Mouse (Mus musculus): Measurements from ENCODE around the gene Hsd17b2. TPM values are rescaled to one million over a fixed set of nuclear protein-coding genes. Genes with fewer than 3 reads are reported as not detected.

The Hsd17b2 gene
- polyA plus RNA-seq, 1 experiment from 2014 or later = 113 TPM

DNA sequence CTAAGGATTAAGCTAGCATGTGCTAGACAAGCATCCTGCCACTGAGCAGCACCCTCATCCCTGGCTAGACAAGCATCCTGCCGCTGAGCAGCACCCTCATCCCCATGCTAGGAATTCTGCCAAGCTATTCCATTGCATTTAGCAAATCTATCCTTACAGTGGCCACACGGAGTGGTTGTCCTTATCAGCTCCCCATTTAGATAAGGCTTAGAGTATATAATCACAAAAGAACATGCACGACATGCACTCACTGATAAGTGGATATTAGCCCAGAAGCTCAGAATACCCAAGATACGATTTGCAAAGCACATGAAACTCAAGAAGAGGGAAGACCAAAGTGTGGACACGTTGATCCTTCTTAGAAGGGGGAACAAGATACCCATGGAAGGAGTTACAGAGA, 64.2 kb downstream of the Hsd17b2 start:
- H3K9ac ChIP-seq (ENCODE audit: low read length) = no peak overlapping the region
- TF ChIP-seq EP300 (optimal IDR thresholded peaks at IDR 0.05) (no peak), CTCF (IDR thresholded peaks at IDR 0.05; ENCODE audit: low read depth) (no peak)
- H3K9me3 ChIP-seq (ENCODE audit: control insufficient read depth, low read length) = no peaks in the 10 kb centered on the region
- no peaks in the 10 kb centered on the region for H3K27me3 ChIP-seq (ENCODE audit: control insufficient read depth, insufficient read depth, low read length)
- no peak overlapping the region for H3K4me3 ChIP-seq (ENCODE audit: low read depth, low read length)
- 41% methylated on average over 5 of the region's 5 CpGs for WGBS
- DNase-seq (ENCODE audit: low spot score) = no peak
- ATAC-seq (ENCODE audit: low FRiP score, low TSS enrichment) = no peak
- H3K4me1 ChIP-seq (replicated peaks; ENCODE audit: control insufficient read depth, insufficient read depth) = no peaks in the 10 kb centered on the region
- no peak overlapping the region for H3K4me2 ChIP-seq (replicated peaks; ENCODE audit: low read depth)
- no peak overlapping the region for H3K27ac ChIP-seq (replicated peaks)
- H3K36me3 ChIP-seq (ENCODE audit: control insufficient read depth, insufficient read depth, low read length) = no peaks in the 10 kb centered on the region

DNA sequence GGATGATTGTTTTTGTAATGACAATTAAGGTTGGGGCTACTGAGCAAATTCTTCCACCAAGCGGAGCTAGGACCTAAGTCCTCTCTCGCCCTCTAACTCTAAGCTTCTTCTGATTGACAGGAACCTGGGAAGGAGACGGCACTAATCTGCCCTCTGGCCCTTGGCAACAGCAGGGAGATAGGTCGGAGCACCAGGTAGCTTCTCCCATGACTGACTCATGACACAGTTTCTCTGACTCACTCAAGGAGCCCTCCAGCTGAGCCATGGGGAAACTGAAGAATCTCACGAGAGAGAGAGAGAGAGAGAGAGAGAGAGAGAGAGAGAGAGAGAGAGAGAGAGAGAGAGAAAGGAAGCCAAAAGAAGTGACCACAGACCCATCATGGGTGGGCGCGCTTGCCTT, 67.3 kb downstream of the Hsd17b2 start:
- DNase-seq (ENCODE audit: low spot score) = no peak
- Histone ChIP-seq H3K4me2 (replicated peaks; ENCODE audit: low read depth) (no peak overlapping the region), H3K9ac (ENCODE audit: low read length) (no peak overlapping the region), H3K9me3 (ENCODE audit: control insufficient read depth, low read length) (no peaks in the 10 kb centered on the region), H3K27ac (replicated peaks) (no peak overlapping the region), H3K4me1 (replicated peaks; ENCODE audit: control insufficient read depth, insufficient read depth) (no peaks in the 10 kb centered on the region), H3K27me3 (ENCODE audit: control insufficient read depth, insufficient read depth, low read length) (no peaks in the 10 kb centered on the region), H3K4me3 (ENCODE audit: low read depth, low read length) (no peak overlapping the region), H3K36me3 (ENCODE audit: control insufficient read depth, insufficient read depth, low read length) (no peaks in the 10 kb centered on the region)
- ATAC-seq (ENCODE audit: low FRiP score, low TSS enrichment) = no peak
- 67% methylated on average over 7 of the region's 7 CpGs for WGBS
- TF ChIP-seq EP300 (optimal IDR thresholded peaks at IDR 0.05) = no peak
- TF ChIP-seq CTCF (IDR thresholded peaks at IDR 0.05; ENCODE audit: low read depth) = no peak

DNA sequence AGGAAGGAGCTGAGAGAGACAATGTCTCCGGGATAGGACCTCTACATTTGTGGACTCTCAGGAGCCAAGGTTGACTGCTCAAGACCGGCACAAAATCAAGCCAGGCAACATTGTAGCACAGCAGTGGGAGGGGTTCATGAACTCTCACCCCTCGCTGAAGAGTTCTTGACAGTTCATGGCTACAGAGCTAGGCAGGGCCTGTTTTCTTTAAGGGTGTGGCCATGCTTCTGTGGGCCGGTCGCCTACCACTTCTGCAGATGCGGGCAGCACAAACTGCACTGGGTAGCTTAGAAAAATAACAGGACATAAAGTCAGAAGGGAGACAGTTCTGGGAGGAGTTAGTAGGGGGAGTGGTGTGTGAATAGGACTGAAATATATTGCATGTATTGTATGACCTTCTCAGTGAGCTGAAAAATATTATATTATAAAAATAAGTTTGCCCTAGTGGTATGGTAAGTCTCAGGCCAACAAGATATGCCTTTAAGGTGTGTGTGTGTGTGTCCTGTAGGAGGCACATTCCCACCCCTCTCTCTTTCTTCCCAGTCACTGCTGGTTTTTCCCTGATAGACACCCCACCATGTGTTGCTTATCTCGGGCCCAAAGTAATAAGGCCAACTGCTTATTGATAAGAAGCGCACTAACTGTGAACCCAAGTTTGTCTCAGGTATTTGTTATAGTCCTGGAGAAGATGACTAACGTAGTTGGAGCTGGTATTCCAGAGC, 69.6 kb downstream of the Hsd17b2 start:
- WGBS = 59% methylated on average over 9 of the region's 9 CpGs
- Histone ChIP-seq H3K9ac (ENCODE audit: low read length) (no peak overlapping the region), H3K9me3 (ENCODE audit: control insufficient read depth, low read length) (no peaks in the 10 kb centered on the region), H3K36me3 (ENCODE audit: control insufficient read depth, insufficient read depth, low read length) (no peaks in the 10 kb centered on the region), H3K4me3 (ENCODE audit: low read depth, low read length) (no peak overlapping the region), H3K4me1 (replicated peaks; ENCODE audit: control insufficient read depth, insufficient read depth) (no peaks in the 10 kb centered on the region), H3K27me3 (ENCODE audit: control insufficient read depth, insufficient read depth, low read length) (no peaks in the 10 kb centered on the region), H3K4me2 (replicated peaks; ENCODE audit: low read depth) (no peak overlapping the region), H3K27ac (replicated peaks) (peak overlapping the region; percentile 58; the same call in 1 of the 2 replicates)
- DNase-seq (ENCODE audit: low spot score) (peak; percentile 63), ATAC-seq (ENCODE audit: low FRiP score, low TSS enrichment) (peak; percentile 89)
- no peak for TF ChIP-seq CTCF (IDR thresholded peaks at IDR 0.05; ENCODE audit: low read depth)
- TF ChIP-seq EP300 (optimal IDR thresholded peaks at IDR 0.05) = no peak

DNA sequence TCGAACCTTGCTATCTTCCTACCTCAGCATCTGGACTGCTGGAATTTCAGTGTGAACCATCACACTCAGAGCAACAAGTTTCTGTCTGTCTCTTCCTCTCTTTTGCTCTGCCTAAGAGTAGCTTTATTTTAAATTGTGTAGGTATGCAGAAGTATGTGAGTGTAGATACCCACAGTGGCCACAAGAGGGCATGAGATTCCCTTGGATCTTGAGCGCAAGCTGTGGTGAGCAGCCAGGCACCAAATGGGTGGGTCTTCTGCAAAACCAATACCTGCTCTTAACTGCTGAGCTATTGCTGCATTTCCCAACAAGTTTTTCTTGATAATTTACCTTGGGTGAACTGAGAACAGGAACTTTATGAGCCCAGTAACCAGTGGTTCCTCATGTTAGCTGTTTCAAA, 70.4 kb downstream of the Hsd17b2 start:
- no peak overlapping the region for H3K4me3 ChIP-seq (ENCODE audit: low read depth, low read length)
- 62% methylated on average over 2 of the region's 2 CpGs for WGBS
- no peak overlapping the region for H3K4me2 ChIP-seq (replicated peaks; ENCODE audit: low read depth)
- H3K9me3 ChIP-seq (ENCODE audit: control insufficient read depth, low read length) = no peaks in the 10 kb centered on the region
- no peaks in the 10 kb centered on the region for H3K4me1 ChIP-seq (replicated peaks; ENCODE audit: control insufficient read depth, insufficient read depth)
- no peaks in the 10 kb centered on the region for H3K27me3 ChIP-seq (ENCODE audit: control insufficient read depth, insufficient read depth, low read length)
- H3K36me3 ChIP-seq (ENCODE audit: control insufficient read depth, insufficient read depth, low read length) = no peaks in the 10 kb centered on the region
- TF ChIP-seq CTCF (IDR thresholded peaks at IDR 0.05; ENCODE audit: low read depth) (peak; percentile 82), EP300 (optimal IDR thresholded peaks at IDR 0.05) (no peak)
- peak; percentile 61 for DNase-seq (ENCODE audit: low spot score)
- ATAC-seq (ENCODE audit: low FRiP score, low TSS enrichment) = peak; percentile 24; the same call in 1 of the 2 replicates
- peak overlapping the region; percentile 58 for H3K27ac ChIP-seq (replicated peaks)
- no peak overlapping the region for H3K9ac ChIP-seq (ENCODE audit: low read length)

DNA sequence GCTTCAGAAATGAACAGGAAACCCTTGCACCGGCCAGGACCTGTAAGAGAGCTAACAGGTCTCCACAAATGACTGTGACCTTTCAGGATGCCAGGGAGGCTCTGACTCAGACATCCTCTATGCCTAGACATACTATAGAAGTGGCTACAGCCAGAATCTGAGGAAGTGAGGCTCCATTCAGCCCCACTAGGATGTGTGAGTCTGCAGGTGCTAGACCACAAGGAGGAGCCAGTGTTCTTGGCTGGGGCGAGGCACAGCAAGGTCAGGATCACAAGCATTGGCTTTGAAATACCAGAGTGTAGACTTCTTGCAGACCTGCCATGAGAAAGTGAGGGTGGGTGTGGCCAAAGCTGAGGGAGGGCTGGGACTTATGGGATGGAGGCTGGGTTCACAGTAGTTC, 70.9 kb downstream of the Hsd17b2 start:
- TF ChIP-seq EP300 (optimal IDR thresholded peaks at IDR 0.05) = no peak
- TF ChIP-seq CTCF (IDR thresholded peaks at IDR 0.05; ENCODE audit: low read depth) = peak; percentile 74
- peak; percentile 66 for DNase-seq (ENCODE audit: low spot score)
- no peak overlapping the region for H3K4me3 ChIP-seq (ENCODE audit: low read depth, low read length)
- H3K27me3 ChIP-seq (ENCODE audit: control insufficient read depth, insufficient read depth, low read length) = no peaks in the 10 kb centered on the region
- no peaks in the 10 kb centered on the region for H3K4me1 ChIP-seq (replicated peaks; ENCODE audit: control insufficient read depth, insufficient read depth)
- no peak overlapping the region for H3K9ac ChIP-seq (ENCODE audit: low read length)
- H3K4me2 ChIP-seq (replicated peaks; ENCODE audit: low read depth) = no peak overlapping the region
- 0 out of 2 replicates have a peak overlapping the region, but pooled peaks have one; percentile 35 for H3K27ac ChIP-seq (replicated peaks)
- no peaks in the 10 kb centered on the region for H3K36me3 ChIP-seq (ENCODE audit: control insufficient read depth, insufficient read depth, low read length)
- H3K9me3 ChIP-seq (ENCODE audit: control insufficient read depth, low read length) = no peaks in the 10 kb centered on the region
- ATAC-seq (ENCODE audit: low FRiP score, low TSS enrichment) = peak; percentile 81
- WGBS = 42% methylated on average over 2 of the region's 2 CpGs

DNA sequence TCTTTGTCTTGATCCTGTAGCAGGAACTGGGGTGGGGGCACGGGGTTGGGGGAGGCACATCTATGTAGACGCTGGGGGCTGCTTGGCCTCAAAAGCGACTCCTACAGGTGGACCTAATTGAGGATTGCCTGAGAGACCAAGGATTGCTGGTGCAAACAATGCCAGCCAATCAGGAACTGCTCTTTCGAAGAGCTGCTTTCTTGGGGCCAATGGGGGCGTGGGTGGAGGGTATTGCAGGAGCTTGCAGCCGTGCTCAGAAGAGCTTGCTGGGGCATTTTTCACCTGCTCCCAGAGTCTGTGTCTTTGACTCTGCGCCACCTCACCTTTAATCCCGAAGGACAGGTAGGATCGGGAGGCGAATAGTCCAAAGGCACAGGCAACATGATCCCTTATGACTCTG, 73.9 kb downstream of the Hsd17b2 start:
- ATAC-seq (ENCODE audit: low FRiP score, low TSS enrichment) = no peak
- H3K9me3 ChIP-seq (ENCODE audit: control insufficient read depth, low read length) = no peaks in the 10 kb centered on the region
- H3K27me3 ChIP-seq (ENCODE audit: control insufficient read depth, insufficient read depth, low read length) = no peaks in the 10 kb centered on the region
- no peaks in the 10 kb centered on the region for H3K36me3 ChIP-seq (ENCODE audit: control insufficient read depth, insufficient read depth, low read length)
- H3K9ac ChIP-seq (ENCODE audit: low read length) = no peak overlapping the region
- 40% methylated on average over 10 of the region's 10 CpGs for WGBS
- H3K4me3 ChIP-seq (ENCODE audit: low read depth, low read length) = no peak overlapping the region
- DNase-seq (ENCODE audit: low spot score) = no peak
- no peak overlapping the region for H3K27ac ChIP-seq (replicated peaks)
- H3K4me1 ChIP-seq (replicated peaks; ENCODE audit: control insufficient read depth, insufficient read depth) = no peaks in the 10 kb centered on the region
- TF ChIP-seq CTCF (IDR thresholded peaks at IDR 0.05; ENCODE audit: low read depth) = no peak
- H3K4me2 ChIP-seq (replicated peaks; ENCODE audit: low read depth) = no peak overlapping the region
